Mouse (Mus musculus) neural tube, embryonic 12.5 days (tissue): ENCODE measurements around the gene Dgki. TPM values are rescaled to one million over a fixed set of nuclear protein-coding genes. Genes with fewer than 3 reads are reported as not detected.
A peak's percentile ranks its signal among the peaks of the same experiment; 100 is the strongest.

Source experiments
- ATAC-seq: fragments of 200-750 bp; cut with Nextera tagmentation; 2 replicates; pipeline ENCODE4 v1.8.0; 2017; ENCODE audit warnings: low read depth, mild to moderate bottlenecking, moderate TSS enrichment, moderate library complexity; ENCODE audit not compliant: low FRiP score
- H3K27ac ChIP-seq: fragments of 300-500 bp; sonication (generic); 2 replicates; pipeline ENCODE4 v1.5.1; 2016
- H3K27me3 ChIP-seq: fragments of 300-500 bp; sonication (generic); replicated peaks from 2 replicates; pipeline ENCODE4 v1.6.1; 2016; ENCODE audit warnings: mild to moderate bottlenecking
- H3K36me3 ChIP-seq: fragments of 300-500 bp; sonication (generic); 2 replicates; pipeline ENCODE4 v1.6.1; 2016; ENCODE audit warnings: mild to moderate bottlenecking
- H3K4me1 ChIP-seq: fragments of 300-500 bp; sonication (generic); 2 replicates; pipeline ENCODE4 v1.6.1; 2016
- H3K4me2 ChIP-seq: fragments of 300-500 bp; sonication (generic); replicated peaks from 2 replicates; pipeline ENCODE4 v1.6.1; 2016; ENCODE audit warnings: mild to moderate bottlenecking
- H3K4me3 ChIP-seq: fragments of 300-500 bp; sonication (generic); 2 replicates; pipeline ENCODE4 v1.5.1; 2016
- H3K9ac ChIP-seq: fragments of 300-500 bp; sonication (generic); 2 replicates; pipeline ENCODE4 v1.6.1; 2016; ENCODE audit warnings: mild to moderate bottlenecking
- H3K9me3 ChIP-seq: fragments of 300-500 bp; sonication (generic); 2 replicates; pipeline ENCODE4 v1.6.1; 2016; ENCODE audit warnings: mild to moderate bottlenecking
- WGBS: fragments of 180-500 bp; shearing (Covaris S2); methylation state at CpG from one replicate; pipeline ENCODE4 v1.1.7; 2016; 5-methylcytosine and 5-hydroxymethylcytosine counted together
- polyA plus RNA-seq: library from polyadenylated mRNA; unstranded; fragments of >200 nt; fragmentation: Nextera tagmentation; extraction: Ambion mirVana; gene quantifications from 2 replicates; pipeline ENCODE4 v1.2.1, GENCODE M21; 2016

Dgki gene
- polyA plus RNA-seq, 1 experiment from 2014 or later: 4.9 TPM

GRCm38 (mm10) chr6:36815992-36816391 is 484.0 kb downstream of the Dgki start:
- no peak overlapping the region for H3K4me2 ChIP-seq
- ATAC-seq: no peak

DNA sequence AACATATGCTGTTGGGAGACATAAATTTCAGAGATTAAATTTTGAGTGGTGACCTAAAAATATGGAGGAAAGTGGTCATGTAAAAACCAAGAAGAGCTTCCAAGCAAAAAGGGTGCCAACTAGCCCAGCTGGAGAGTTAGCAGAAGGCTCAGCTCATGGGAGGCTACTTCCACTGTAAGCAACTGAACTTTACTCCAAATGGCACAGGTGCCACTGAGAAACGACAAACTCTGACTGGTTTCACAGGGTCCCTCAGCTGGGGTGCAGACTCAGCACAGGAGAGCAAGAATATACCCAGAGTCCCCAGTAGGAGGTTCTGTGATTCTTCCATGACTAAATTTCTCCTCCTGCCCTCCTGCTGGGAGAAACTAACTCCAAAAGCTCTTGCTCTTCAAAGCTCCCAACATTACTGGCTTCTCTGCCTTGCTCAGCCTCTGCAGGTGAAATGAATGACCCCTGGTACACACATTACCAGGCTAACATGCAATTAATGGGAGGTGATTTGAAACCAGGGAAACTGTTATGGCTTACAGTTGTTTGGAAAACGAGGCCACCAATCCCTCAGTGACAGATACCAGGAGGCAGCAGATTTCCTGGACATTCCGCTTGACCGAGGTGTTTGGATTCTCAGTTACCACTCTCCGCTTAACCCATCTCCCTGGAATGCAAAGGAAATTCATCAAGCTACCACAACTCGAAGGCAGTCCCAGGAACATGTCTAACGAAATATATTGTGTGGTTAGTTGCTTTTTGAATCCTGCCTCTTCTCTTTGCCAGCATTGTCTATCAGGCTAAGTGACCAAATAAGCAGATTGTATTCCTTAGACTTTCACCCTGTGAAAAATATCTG is 487.1 kb downstream of the Dgki start:
- H3K9me3 ChIP-seq: no peaks in the 10 kb centered on the region
- H3K27ac ChIP-seq: no peak overlapping the region
- H3K36me3 ChIP-seq: no peaks in the 10 kb centered on the region
- no peak for ATAC-seq
- H3K27me3 ChIP-seq: no peaks in the 10 kb centered on the region
- H3K4me2 ChIP-seq: no peak overlapping the region
- WGBS: 72% methylated on average over 7 of the region's 7 CpGs
- peaks cover 18% of the 10 kb centered on the region for H3K4me1 ChIP-seq
- H3K9ac ChIP-seq: no peak overlapping the region
- no peak overlapping the region for H3K4me3 ChIP-seq

More at GRCm38 (mm10) chr6:36815992-36816391, 484.0 kb downstream of the Dgki start:
- no peaks in the 10 kb centered on the region for H3K27me3 ChIP-seq
- H3K9me3 ChIP-seq: no peaks in the 10 kb centered on the region
- no peak overlapping the region for H3K9ac ChIP-seq
- H3K4me3 ChIP-seq: no peak overlapping the region
- no peak overlapping the region for H3K27ac ChIP-seq
- H3K4me1 ChIP-seq: peaks cover 8% of the 10 kb centered on the region; the same call in 1 of the 2 replicates
- H3K36me3 ChIP-seq: no peaks in the 10 kb centered on the region
- 85% methylated on average over 2 of the region's 2 CpGs for WGBS

DNA sequence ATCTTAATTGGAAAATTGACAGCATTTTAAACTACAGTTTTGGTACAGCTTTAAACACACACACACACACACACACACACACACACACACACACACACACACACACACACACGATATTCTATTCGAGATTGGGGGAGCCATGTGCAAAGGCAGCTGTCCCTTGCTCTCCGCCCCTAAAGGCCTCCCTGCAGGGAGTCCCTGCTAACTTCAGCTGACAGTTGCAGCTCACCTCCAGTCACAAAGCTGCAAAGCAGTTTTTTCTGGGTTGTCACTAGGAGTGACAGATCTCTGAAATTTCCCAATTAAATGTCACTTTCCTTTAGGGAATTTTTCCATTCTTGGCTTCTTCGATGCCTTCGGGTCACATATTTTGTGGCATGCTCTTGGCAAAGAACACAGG is 489.5 kb downstream of the Dgki start:
- Histone ChIP-seq H3K4me1 (peaks cover 21% of the 10 kb centered on the region), H3K27ac (no peak overlapping the region), H3K27me3 (no peaks in the 10 kb centered on the region), H3K9me3 (no peaks in the 10 kb centered on the region), H3K9ac (peak overlapping the region; percentile 74; the same call in 1 of the 2 replicates), H3K36me3 (peaks cover 4% of the 10 kb centered on the region), H3K4me2 (peak overlapping the region; percentile 74), H3K4me3 (peak overlapping the region; percentile 65)
- 11% methylated on average over 5 of the region's 5 CpGs for WGBS
- peak; percentile 32; the same call in 1 of the 2 replicates for ATAC-seq

DNA sequence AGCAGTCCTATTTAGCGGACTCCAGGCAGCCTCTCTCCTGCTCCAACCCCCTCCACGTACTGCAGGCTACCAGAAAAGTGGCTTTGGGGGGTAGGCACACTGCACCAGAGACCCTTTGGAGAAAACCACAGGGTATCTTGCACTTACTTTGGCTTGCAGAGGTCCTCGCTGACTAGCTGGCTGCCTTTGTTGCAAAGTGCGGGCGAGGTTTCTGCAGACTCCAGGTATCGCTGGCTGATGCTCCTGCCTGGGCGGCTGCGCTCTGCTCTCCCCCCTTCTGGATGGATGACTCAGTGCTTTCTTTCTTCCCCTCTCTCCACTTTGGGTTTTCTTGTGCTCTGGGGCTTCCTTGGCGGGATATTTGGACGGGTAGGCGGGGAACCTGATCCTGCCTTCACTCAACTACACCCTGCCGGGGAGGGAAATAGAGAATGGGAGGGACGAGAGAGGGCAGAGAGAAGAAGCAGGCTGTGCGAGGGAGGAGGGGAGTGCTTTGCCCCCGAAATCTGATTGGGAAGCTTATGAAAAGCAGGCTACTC is 490.2 kb downstream of the Dgki start, which contains the start of gene Ptn:
Gene Ptn, minus strand, starts transcription at position 474 of the 539 bp plus-strand sequence.
- peaks cover 21% of the 10 kb centered on the region for H3K4me1 ChIP-seq
- no peaks in the 10 kb centered on the region for H3K9me3 ChIP-seq
- peak within 1 kb of the TSS; percentile 74 for H3K9ac ChIP-seq
- peak within 1 kb of the TSS; percentile 65 for H3K4me3 ChIP-seq
- H3K27ac ChIP-seq: peak within 1 kb of the TSS; percentile 42; the same call in 1 of the 2 replicates
- WGBS: under 1% methylated on average over 15 of the region's 15 CpGs
- peak within 1 kb of the TSS; percentile 74 for H3K4me2 ChIP-seq
- peak; percentile 78 for ATAC-seq
- H3K27me3 ChIP-seq: no peaks in the 10 kb centered on the region
- H3K36me3 ChIP-seq: peaks cover 4% of the 10 kb centered on the region

GRCm38 (mm10) chr6:36809311-36809726 is 490.7 kb downstream of the Dgki start:
- ATAC-seq: peak; percentile 49
- Histone ChIP-seq H3K36me3 (peaks cover 4% of the 10 kb centered on the region), H3K4me2 (peak overlapping the region; percentile 74), H3K27me3 (no peaks in the 10 kb centered on the region), H3K27ac (peak overlapping the region; percentile 42; the same call in 1 of the 2 replicates), H3K9ac (peak overlapping the region; percentile 74), H3K4me1 (peaks cover 21% of the 10 kb centered on the region), H3K9me3 (no peaks in the 10 kb centered on the region), H3K4me3 (peak overlapping the region; percentile 65)
- 4% methylated on average over 7 of the region's 7 CpGs for WGBS

DNA sequence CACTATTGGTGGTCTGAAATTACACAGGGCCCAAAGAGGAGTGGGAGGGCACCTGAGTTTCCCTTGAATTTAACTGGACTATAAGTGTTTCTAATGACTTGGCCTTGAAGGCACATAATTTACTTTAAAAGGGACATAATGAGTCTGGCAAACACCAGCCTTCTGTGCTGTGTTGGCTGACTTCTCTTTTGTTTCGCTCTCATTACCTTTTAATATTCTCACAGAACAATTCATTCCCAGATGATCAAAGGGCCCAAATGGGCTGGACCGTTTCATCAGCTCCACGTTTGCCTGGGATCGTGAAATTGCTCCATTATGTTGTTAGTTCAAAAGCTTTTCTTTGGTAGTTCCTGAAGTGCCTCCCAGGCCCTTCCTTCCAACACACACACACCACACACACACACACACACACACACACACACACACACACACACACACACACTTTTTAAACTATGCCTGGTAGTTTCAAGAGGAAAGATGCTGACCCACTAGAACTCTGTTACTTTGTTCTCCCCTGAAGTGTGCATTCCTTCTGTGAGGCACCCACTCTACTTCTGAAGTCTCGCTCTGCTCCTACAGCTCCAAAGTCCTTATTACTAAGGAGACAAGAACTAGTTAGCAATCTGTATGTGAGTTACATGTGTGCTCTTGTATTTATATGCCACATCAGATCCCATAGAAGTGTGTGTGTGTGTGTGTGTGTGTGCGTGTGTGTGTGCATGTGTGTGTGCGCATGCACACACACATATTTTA is 491.5 kb downstream of the Dgki start:
- no peaks in the 10 kb centered on the region for H3K27me3 ChIP-seq
- peaks cover 6% of the 10 kb centered on the region for H3K36me3 ChIP-seq
- no peak for ATAC-seq
- H3K4me1 ChIP-seq: peaks cover 21% of the 10 kb centered on the region
- peak overlapping the region; percentile 74 for H3K4me2 ChIP-seq
- 16% methylated on average over 7 of the region's 7 CpGs for WGBS
- no peaks in the 10 kb centered on the region for H3K9me3 ChIP-seq
- peak overlapping the region; percentile 65 for H3K4me3 ChIP-seq
- H3K9ac ChIP-seq: peak overlapping the region; percentile 74
- H3K27ac ChIP-seq: no peak overlapping the region

DNA sequence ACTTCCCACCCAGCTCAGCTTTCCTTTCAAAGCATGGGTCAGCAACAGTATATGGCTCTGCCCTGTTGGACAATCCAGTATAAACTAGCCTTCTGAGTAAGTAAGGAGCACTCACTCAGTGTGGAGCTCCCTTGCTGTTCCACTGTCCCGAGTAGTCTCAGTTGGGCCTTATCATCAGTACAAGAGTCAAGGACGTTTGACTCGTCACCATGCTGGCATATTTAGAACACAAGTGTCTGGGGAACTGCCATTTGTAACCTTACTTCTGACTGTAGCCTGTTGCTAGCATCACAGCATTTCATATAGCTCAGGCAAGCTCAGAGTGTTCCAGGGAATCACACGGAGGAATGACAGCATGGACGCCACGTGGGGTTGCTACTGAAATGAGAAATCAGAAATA is 493.1 kb downstream of the Dgki start:
- no peaks in the 10 kb centered on the region for H3K9me3 ChIP-seq
- no peak overlapping the region for H3K27ac ChIP-seq
- peaks cover 12% of the 10 kb centered on the region for H3K36me3 ChIP-seq
- H3K4me3 ChIP-seq: no peak overlapping the region
- no peaks in the 10 kb centered on the region for H3K27me3 ChIP-seq
- 88% methylated on average over 6 of the region's 6 CpGs for WGBS
- no peak overlapping the region for H3K9ac ChIP-seq
- ATAC-seq: no peak
- H3K4me1 ChIP-seq: peaks cover 21% of the 10 kb centered on the region
- H3K4me2 ChIP-seq: peak overlapping the region; percentile 43

DNA sequence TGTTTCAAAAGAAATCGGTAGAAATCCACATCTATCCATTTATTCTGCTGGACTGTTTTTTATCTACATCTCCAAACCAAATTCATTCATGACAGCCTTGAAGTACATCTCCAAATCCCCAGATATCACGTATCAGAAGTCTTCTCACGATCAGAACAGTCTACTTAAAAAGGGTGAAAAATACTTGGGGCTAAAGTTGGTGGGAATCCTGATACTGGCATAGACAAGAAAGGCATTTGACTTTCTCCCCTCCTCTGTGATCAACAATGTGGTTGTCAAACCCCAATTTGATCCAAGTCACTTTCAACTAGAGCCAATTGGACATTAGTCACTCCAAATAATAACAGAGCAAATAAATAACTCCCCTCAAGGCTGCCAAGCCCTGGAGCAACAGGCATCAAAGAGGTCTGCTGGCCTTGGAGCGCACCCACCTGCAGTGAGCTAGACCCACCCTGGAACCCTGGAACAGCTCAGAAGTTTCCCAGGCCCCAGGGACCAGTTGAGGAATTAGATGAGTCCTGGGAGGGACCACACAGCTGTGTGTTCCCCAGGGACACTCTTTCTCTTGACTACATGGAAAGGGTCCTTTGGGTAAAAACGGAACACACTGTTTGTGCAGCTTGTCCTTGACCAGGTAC is 499.6 kb downstream of the Dgki start:
- H3K4me1 ChIP-seq: peaks cover 11% of the 10 kb centered on the region
- H3K4me2 ChIP-seq: no peak overlapping the region
- H3K9ac ChIP-seq: no peak overlapping the region
- no peak overlapping the region for H3K4me3 ChIP-seq
- ATAC-seq: no peak
- H3K36me3 ChIP-seq: peaks cover 8% of the 10 kb centered on the region; the same call in 1 of the 2 replicates
- no peak overlapping the region for H3K27ac ChIP-seq
- H3K9me3 ChIP-seq: no peaks in the 10 kb centered on the region
- 68% methylated on average over 5 of the region's 5 CpGs for WGBS
- no peaks in the 10 kb centered on the region for H3K27me3 ChIP-seq

GRCm38 (mm10) chr6:36797066-36797655 is 502.8 kb downstream of the Dgki start:
- Histone ChIP-seq H3K27ac (peak overlapping the region; percentile 34; the same call in 1 of the 2 replicates), H3K27me3 (no peaks in the 10 kb centered on the region), H3K36me3 (no peaks in the 10 kb centered on the region; the same call in 1 of the 2 replicates), H3K4me3 (no peak overlapping the region), H3K4me2 (no peak overlapping the region), H3K4me1 (peaks cover 16% of the 10 kb centered on the region), H3K9me3 (no peaks in the 10 kb centered on the region), H3K9ac (no peak overlapping the region)
- 17% methylated on average over 3 of the region's 3 CpGs for whole genome bisulfite sequencing
- ATAC-seq: peak; percentile 46
